Mouse (Mus musculus) kidney, postnatal 25 days (tissue): ENCODE results near the gene Caap1.
A peak's percentile ranks its signal among the peaks of the same experiment; 100 is the strongest.

Experiments
- DNase-seq, 2 experiments: peaks; one replicate each; pipeline ENCODE4 v3.0.0; 2021; ENCODE audit warnings: mixed read lengths in 2 of 2

Caap1 gene

GRCm38 (mm10) chr4:94476749-94477399 is 79.7 kb downstream of the Caap1 start:
- peak; percentile 14 to 36 for DNase-seq

DNA sequence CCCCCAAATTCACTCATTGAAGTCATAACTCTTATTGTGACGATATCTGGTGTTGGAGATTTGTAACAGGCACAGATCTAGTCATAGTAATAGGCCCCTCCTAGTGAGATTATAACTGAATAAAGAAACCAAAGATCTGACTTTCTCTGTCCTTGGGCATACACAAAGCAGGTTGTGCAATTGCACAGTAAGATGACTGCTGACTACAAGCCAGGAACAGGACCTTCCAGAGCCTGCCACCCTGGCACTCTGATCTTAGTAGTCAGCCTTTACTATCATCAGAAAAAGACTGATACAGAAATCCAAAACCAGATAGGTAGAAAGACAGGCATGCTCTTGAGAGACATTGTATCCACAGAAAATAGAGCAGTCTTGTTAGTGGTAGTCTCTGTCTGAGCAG is 83.3 kb downstream of the Caap1 start:
- DNase-seq, result no peak

DNA sequence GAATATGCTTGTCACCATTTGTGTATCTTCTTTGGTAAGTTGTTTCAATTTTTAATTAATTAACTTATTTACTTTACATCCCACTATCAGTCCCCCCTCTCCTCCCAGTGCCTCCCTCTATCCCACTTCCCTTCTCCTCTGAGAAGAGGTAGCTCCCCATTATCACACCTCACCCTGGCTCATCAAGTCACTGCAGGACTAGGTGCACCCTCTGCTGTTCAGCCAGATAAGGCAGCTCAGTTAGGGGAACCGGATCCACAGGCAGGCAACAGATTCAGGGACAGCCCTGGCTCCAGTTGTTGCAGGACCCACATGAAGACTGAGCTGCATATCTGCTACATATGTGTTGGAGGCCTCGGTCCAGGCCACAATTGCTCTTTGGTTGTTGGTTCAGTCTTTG is 97.2 kb downstream of the Caap1 start:
- DNase-seq, result no peak

GRCm38 (mm10) chr4:94454857-94455256 is 101.7 kb downstream of the Caap1 start:
- no peak for DNase-seq
